Mouse (Mus musculus): ENCODE measurements around the gene Parva.

The Parva gene

GRCm38 (mm10) chr7:112512895-112513294 lies 85.6 kb downstream of the Parva start:
- DNase-seq (ENCODE audit: low spot score in 2 of 2) = no peak

GRCm38 (mm10) chr7:112514636-112515193 lies 87.4 kb downstream of the Parva start:
- DNase-seq (ENCODE audit: low spot score in 2 of 2) = no peak

DNA sequence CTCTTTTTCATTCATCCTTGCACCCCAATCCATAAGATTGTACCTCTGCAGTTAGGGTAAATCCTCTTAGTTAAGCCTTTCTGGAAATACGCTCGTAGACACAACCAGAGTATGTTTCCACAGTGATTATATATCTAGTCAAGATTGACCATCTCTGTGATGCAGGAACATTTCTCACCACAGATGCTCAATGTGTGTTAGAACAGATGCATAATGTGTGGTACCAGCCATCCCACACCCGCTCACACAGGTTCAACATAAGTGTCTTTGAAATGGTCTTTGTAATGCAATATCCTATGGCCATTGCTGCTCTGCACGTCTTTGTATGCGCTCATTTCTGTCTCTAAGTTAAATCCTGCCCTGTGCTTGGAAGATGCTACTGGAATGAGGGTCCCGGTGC lies 98.2 kb downstream of the Parva start:
- peak in 1 of 2 experiments; percentile 12 for DNase-seq (ENCODE audit: low spot score in 2 of 2)

GRCm38 (mm10) chr7:112526226-112526625 lies 98.9 kb downstream of the Parva start:
- no peak for DNase-seq (ENCODE audit: low spot score in 2 of 2)

GRCm38 (mm10) chr7:112527230-112527629 lies 99.9 kb downstream of the Parva start:
- no peak for DNase-seq (ENCODE audit: low spot score in 2 of 2)

- DNase-seq (ENCODE audit: low spot score in 2 of 2) = no peak
Measured at GRCm38 (mm10) chr7:112528059-112528458, 100.8 kb downstream of the Parva start.

DNA sequence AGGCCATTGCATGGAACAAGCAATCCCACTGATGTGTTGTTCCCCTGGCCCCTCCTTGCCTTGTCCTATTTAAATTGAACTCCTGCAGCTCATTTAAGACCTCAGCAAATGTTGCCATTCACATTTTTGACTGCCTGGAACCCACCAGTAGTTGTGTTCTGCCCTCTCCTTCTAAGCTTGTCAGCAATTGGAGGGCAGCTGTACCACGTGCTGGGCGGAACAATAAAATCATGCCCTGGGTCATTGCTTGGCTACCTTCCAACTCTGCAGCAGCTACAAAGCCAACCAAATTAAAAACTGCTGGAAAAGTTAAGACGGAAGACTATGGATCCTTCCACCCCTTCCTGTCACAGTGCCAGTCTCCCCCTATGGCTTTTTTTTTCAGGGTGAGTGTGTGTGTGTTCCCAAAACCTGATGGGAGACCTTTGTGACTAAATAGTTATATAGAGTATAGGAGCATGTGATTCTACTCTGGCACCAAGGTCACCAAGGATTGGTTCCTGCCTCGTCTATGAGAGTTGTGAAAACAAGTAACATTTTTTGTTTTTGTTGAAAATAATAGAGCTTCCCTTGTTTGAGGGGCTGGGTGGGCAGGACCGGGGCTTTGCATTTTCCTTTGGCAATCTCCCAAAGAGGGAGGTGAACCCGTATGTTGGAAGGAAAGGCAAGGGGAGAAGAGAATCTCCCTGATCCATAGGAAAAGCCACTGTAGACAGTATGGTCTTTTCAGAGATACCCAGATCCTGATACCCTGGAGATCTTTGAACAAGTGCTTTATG lies 101.5 kb downstream of the Parva start:
- no peak for DNase-seq (ENCODE audit: low spot score in 2 of 2)

- DNase-seq (ENCODE audit: low spot score in 2 of 2) = no peak
Measured at GRCm38 (mm10) chr7:112530924-112531323, 103.6 kb downstream of the Parva start.

- no peak for DNase-seq (ENCODE audit: low spot score in 2 of 2)
Measured at GRCm38 (mm10) chr7:112534148-112534547, 106.8 kb downstream of the Parva start.

GRCm38 (mm10) chr7:112535408-112535921 lies 108.2 kb downstream of the Parva start:
- peak; percentile 34 to 36 for DNase-seq (ENCODE audit: low spot score in 2 of 2)

GRCm38 (mm10) chr7:112549136-112549535 lies 121.8 kb downstream of the Parva start:
- no peak for DNase-seq (ENCODE audit: low spot score in 2 of 2)

GRCm38 (mm10) chr7:112561504-112561903 lies 134.2 kb downstream of the Parva start:
- DNase-seq (ENCODE audit: low spot score in 2 of 2) = no peak

- no peak for DNase-seq (ENCODE audit: low spot score in 2 of 2)
Measured at GRCm38 (mm10) chr7:112567004-112567403, 139.7 kb downstream of the Parva start.

DNA sequence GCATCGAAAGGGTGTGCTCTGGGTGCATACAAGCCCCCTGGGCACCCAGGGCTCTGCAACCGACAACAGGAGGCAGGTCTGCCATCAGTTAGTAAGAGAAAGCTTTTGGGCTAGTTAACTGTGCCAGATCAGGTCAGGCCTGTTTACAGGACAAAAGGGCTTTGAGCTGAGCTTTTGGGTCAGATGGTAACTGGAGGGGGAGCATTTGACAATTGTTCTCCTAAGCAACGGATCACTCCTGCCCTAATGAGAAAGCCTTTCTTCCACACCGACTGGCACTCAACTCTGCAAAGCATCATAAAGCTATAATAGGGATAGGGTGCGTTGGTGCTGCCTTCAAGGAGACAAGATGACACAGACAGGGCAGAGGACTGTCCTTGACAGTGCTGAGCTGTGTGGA lies 141.7 kb downstream of the Parva start:
- DNase-seq (ENCODE audit: low spot score in 2 of 2) = no peak

DNA sequence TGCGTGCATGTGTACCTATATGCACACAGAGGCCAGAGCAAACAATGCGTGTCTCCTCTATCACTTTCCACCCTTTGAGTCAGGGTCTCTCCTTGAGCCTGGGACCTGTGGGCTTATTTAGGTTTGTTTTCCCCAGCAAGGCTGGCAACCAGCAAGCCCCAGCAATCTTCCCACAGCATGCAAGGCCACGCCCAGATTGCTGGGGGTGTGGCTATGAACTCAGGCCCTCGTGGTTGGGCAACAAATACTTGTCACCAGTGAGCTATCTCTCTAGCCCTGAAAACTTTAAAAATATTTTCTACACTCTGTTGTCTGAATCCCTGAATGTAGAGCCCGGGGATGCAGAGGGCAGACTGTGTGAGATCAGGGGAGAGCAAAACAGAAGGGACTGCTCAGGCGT lies 154.3 kb downstream of the Parva start:
- no peak for DNase-seq (ENCODE audit: low spot score in 2 of 2)

DNA sequence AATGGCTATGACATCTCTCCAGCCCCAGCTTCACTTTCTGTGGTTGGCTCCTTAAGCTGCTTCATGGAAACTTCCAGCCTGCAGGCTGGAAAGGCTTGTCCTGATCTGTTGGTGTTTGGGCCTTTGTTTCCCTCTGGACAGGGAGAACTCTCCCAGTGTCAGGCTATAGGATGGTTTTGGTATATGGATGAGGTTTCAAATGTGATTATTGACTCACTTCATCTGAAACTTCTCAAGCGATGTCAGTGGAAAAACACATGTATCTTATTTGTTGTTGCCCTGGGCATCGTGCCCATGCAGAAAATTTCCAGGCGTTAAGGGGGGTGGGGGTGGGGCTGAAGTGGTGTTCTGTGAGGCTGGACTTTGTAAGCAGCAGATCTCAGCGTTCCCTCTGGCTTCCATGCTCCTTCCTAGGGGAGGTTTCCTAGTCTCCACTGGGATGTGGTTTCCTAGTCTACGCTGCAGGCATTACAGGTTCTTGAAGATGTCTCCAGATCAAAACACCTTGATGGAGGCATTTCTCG lies 155.6 kb downstream of the Parva start:
- no peak for DNase-seq (ENCODE audit: low spot score in 2 of 2)

- DNase-seq (ENCODE audit: low spot score in 2 of 2) = no peak
Measured at GRCm38 (mm10) chr7:112587449-112587848, 160.1 kb downstream of the Parva start.

DNA sequence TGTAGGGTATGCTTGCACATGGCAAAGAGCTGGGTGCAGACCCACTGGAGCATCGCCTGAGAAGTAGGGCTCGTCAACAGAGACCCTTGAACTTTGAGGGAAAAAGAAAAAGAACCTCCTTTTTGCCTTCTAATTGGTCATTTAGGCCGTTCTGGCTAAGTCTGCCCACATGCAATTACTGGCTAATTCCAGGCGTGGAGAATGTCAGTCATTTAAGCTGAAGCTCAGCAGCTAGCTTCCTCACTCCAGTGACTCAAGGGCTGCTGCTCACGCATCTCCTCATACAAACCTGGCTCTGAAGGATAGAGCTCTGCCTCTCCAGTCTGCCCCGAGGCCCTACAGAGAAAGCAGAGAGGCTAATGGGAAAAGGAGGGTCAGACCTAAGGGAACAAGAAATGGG lies 162.2 kb downstream of the Parva start:
- DNase-seq (ENCODE audit: low spot score in 2 of 2) = no peak

- DNase-seq (ENCODE audit: low spot score in 2 of 2) = no peak
Measured at GRCm38 (mm10) chr7:112593586-112593985, 166.3 kb downstream of the Parva start.

DNA sequence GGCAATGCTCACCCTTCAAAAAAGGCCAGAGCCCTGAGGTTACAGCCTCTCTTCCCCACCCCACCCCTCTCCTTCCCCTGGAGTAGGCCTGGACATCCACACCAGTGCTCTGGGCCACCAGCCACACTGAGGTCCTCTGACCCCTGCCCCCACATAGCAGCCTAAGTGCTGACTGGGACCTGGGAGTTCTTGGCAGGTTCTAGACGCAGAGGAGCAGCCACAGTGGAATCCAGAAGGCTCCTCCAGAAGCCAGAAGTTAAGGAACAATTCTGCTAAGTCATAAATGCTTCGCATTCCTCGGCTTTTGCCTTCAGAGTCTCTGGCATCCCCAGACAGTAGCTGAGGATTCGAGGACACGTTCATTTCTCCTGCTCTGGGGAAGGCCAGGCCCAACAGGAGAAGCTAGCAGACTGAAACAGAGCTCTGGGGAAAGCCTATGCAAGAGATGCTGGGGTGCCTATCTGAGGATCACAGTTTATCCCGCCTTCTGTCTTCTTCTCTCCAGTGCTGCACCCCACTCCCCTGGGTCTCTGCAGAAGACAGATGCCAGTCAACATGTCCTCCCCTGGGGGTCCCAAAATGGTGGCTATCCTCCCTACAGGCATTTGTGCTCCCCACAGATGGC lies 168.0 kb downstream of the Parva start:
- DNase-seq (ENCODE audit: low spot score in 2 of 2) = no peak

- no peak for DNase-seq (ENCODE audit: low spot score in 2 of 2)
Measured at GRCm38 (mm10) chr7:112599650-112600049, 172.3 kb downstream of the Parva start.

GRCm38 (mm10) chr7:112600163-112600562 lies 172.9 kb downstream of the Parva start:
- no peak for DNase-seq (ENCODE audit: low spot score in 2 of 2)

DNA sequence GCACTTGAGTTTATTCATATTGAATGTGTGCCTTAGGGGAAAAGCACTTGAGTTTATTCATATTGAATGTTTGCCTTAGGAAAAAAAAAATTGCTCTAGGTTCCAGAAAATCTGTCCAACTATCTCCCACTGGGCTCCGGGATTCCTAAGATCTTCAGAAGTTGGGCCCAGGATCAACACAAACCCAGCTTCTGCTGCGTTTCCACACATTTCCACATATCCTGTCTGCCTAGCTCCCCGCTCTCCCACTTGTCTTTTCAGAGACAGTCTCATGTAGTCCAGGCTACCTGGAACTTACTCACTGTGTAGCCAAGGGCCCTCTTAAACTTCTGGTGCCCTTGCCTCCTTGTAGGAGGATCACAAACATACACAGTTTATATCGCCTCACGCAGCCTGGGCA lies 175.7 kb downstream of the Parva start:
- DNase-seq (ENCODE audit: low spot score in 2 of 2) = no peak

All from right cerebral cortex, postnatal 36 days (tissue).